Mouse (Mus musculus): ENCODE results near the gene Osbp2.

GRCm38 (mm10) chr11:3876419-3876818 lies 12.7 kb upstream of the Osbp2 start:
- TF ChIP-seq GATA1 (IDR thresholded peaks at IDR 0.05; ENCODE audit: low read length) (no peak), TAL1 (IDR thresholded peaks at IDR 0.05; ENCODE audit: low read length) (no peak)
